Mouse (Mus musculus) hindbrain, embryonic 13.5 days (tissue): Measurements from ENCODE around the gene Cobl. TPM values are rescaled to one million over a fixed set of nuclear protein-coding genes. Genes with fewer than 3 reads are reported as not detected.

Experiments
- ATAC-seq: fragments of 200-750 bp; cut with Nextera tagmentation; 2 replicates; pipeline ENCODE4 v1.8.0; 2017; ENCODE audit warnings: moderate TSS enrichment; ENCODE audit not compliant: low FRiP score
- H3K27ac ChIP-seq: fragments of 300-500 bp; sonication (generic); 2 replicates; pipeline ENCODE4 v1.5.1; 2015; ENCODE audit warnings: inconsistent platforms, mild to moderate bottlenecking, moderate library complexity
- H3K27me3 ChIP-seq: fragments of 300-500 bp; sonication (generic); 2 replicates; pipeline ENCODE4 v1.6.1; 2015; ENCODE audit warnings: mild to moderate bottlenecking, inconsistent platforms
- H3K36me3 ChIP-seq: fragments of 300-500 bp; sonication (generic); 2 replicates; pipeline ENCODE4 v1.6.1; 2015; ENCODE audit warnings: mild to moderate bottlenecking, inconsistent platforms
- H3K4me1 ChIP-seq: fragments of 300-500 bp; sonication (generic); replicated peaks from 2 replicates; pipeline ENCODE4 v1.6.1; 2015; ENCODE audit warnings: inconsistent platforms
- H3K4me2 ChIP-seq: fragments of 300-500 bp; sonication (generic); 2 replicates; pipeline ENCODE4 v1.6.1; 2015; ENCODE audit warnings: inconsistent platforms, mild to moderate bottlenecking, moderate library complexity
- H3K4me3 ChIP-seq: fragments of 300-500 bp; sonication (generic); 2 replicates; pipeline ENCODE4 v1.5.1; 2015; ENCODE audit warnings: mild to moderate bottlenecking, inconsistent platforms
- H3K9ac ChIP-seq: fragments of 300-500 bp; sonication (generic); 2 replicates; pipeline ENCODE4 v1.6.1; 2015; ENCODE audit warnings: mild to moderate bottlenecking, inconsistent platforms
- H3K9me3 ChIP-seq: fragments of 300-500 bp; sonication (generic); 2 replicates; pipeline ENCODE4 v1.6.1; 2016; ENCODE audit warnings: inconsistent platforms
- WGBS: fragments of 180-500 bp; shearing (Covaris S2); methylation state at CpG from one replicate; pipeline ENCODE4 v1.1.7; 2015; 5-methylcytosine and 5-hydroxymethylcytosine counted together
- polyA plus RNA-seq: library from polyadenylated mRNA; unstranded; fragments of >200 nt; fragmentation: Nextera tagmentation; extraction: Ambion mirVana; gene quantifications from 2 replicates; pipeline ENCODE4 v1.2.1, GENCODE M21; 2015

Cobl gene
- polyA plus RNA-seq, 1 experiment from 2014 or later = 8.6 TPM

DNA sequence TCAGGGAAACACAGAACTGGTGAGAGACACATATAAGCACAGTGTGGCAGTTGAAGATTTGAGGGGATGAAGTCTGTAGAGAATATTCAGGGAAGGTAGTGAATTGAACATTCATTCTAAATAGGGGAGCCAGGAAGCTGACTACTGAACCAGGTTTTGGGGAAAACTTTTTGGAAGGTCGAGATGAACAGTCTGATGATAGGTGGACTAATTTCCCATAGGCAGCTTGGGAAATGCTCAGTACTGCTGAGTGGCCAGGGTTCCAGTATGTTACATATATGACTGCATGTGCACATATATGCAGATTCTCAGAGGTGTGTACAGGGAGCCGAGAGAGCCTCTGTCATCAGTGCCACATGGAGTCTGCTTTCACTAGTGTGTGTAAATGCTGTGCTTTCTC lies 190.5 kb downstream of the Cobl start:
- Histone ChIP-seq H3K27me3 (no peaks in the 10 kb centered on the region), H3K9me3 (no peaks in the 10 kb centered on the region), H3K4me3 (no peak overlapping the region), H3K27ac (no peak overlapping the region), H3K4me2 (no peak overlapping the region), H3K36me3 (no peaks in the 10 kb centered on the region), H3K4me1 (no peaks in the 10 kb centered on the region), H3K9ac (no peak overlapping the region)
- no peak for ATAC-seq
- 82% methylated on average over 2 of the region's 2 CpGs for whole genome bisulfite sequencing

GRCm38 (mm10) chr11:12273726-12274125 lies 191.0 kb downstream of the Cobl start:
- WGBS = 93% methylated on average over 6 of the region's 6 CpGs
- H3K27ac ChIP-seq = no peak overlapping the region

DNA sequence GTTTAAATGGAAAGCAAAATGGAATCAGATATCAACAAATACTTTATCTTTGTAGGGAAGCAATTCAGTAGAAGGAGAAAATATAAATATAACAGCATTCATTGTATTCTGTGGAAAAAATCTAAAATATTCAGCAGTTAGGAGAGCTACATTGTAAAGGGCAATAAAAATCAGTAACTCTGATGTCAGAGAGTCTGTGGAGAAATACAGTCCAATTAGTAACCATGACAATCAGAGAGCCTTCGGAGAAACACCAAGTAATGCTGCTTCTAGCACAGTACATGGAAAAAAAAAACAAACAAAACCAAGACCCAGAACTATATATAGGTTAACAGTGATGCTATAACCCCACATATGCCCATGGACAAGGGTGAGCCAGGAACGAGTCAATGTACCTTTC lies 206.3 kb downstream of the Cobl start:
- Histone ChIP-seq H3K4me3 (no peak overlapping the region), H3K4me2 (no peak overlapping the region), H3K27me3 (no peaks in the 10 kb centered on the region), H3K9ac (no peak overlapping the region), H3K9me3 (no peaks in the 10 kb centered on the region), H3K36me3 (no peaks in the 10 kb centered on the region), H3K27ac (no peak overlapping the region), H3K4me1 (peaks cover 11% of the 10 kb centered on the region; the same call in 1 of the 2 replicates)
- no peak for ATAC-seq
- 53% methylated on average over 2 of the region's 2 CpGs for WGBS

More at GRCm38 (mm10) chr11:12273726-12274125, 191.0 kb downstream of the Cobl start:
- H3K36me3 ChIP-seq = no peaks in the 10 kb centered on the region
- H3K4me2 ChIP-seq = no peak overlapping the region
- no peaks in the 10 kb centered on the region for H3K9me3 ChIP-seq
- H3K27me3 ChIP-seq = no peaks in the 10 kb centered on the region
- no peak overlapping the region for H3K9ac ChIP-seq
- no peaks in the 10 kb centered on the region for H3K4me1 ChIP-seq
- H3K4me3 ChIP-seq = no peak overlapping the region
- ATAC-seq = no peak

GRCm38 (mm10) chr11:12257324-12258118 lies 207.2 kb downstream of the Cobl start:
- no peaks in the 10 kb centered on the region for H3K27me3 ChIP-seq
- no peaks in the 10 kb centered on the region for H3K9me3 ChIP-seq
- ATAC-seq = 0 out of 2 replicates have a peak, but pooled peaks have one; percentile 22
- no peaks in the 10 kb centered on the region for H3K36me3 ChIP-seq
- peak overlapping the region; percentile 3; the same call in 1 of the 2 replicates for H3K27ac ChIP-seq
- no peak overlapping the region for H3K9ac ChIP-seq
- H3K4me3 ChIP-seq = no peak overlapping the region
- H3K4me1 ChIP-seq = peaks cover 11% of the 10 kb centered on the region; the same call in 1 of the 2 replicates
- 65% methylated on average over 5 of the region's 5 CpGs for WGBS
- no peak overlapping the region for H3K4me2 ChIP-seq

DNA sequence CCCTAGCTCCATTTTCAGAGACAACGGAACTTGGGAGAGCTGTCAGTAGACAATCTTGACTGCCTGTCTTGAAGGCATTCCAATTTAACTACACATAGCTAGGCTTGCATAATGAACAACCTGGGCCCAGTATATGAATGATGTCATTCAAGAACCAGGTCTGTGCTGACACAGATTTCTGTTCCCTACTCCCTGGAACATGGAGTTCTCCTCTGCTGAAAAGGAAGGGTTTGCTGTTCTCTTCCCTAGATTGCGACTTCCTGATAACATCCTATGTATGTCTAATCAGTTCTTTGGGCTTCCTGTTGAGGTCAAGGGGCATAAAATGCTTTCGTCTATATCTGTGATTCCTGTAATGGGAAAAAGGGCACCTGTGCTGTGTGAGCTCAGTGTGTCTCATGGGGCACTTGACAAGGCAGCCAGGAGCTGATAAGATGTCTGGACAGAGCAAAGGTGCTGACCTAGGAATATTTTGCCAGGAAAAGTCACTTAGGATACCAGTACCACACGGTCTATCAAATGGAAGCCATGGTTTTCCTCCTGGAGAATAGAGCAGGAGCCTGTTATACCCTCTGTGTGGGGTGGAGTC lies 219.3 kb downstream of the Cobl start:
- no peak overlapping the region for H3K27ac ChIP-seq
- no peaks in the 10 kb centered on the region for H3K4me1 ChIP-seq
- H3K36me3 ChIP-seq = no peaks in the 10 kb centered on the region
- no peak overlapping the region for H3K9ac ChIP-seq
- H3K4me2 ChIP-seq = no peak overlapping the region
- WGBS = 80% methylated on average over 4 of the region's 4 CpGs
- no peak overlapping the region for H3K4me3 ChIP-seq
- no peaks in the 10 kb centered on the region for H3K9me3 ChIP-seq
- no peak for ATAC-seq
- H3K27me3 ChIP-seq = no peaks in the 10 kb centered on the region

- H3K4me2 ChIP-seq = no peak overlapping the region
- 75% methylated on average over 1 of the region's 1 CpGs for WGBS
- H3K9me3 ChIP-seq = no peaks in the 10 kb centered on the region
- no peak overlapping the region for H3K4me3 ChIP-seq
- no peak overlapping the region for H3K9ac ChIP-seq
- no peak overlapping the region for H3K27ac ChIP-seq
- H3K36me3 ChIP-seq = no peaks in the 10 kb centered on the region
- 0 out of 2 replicates have a peak, but pooled peaks cover 12% of the 10 kb centered on the region for H3K4me1 ChIP-seq
- no peaks in the 10 kb centered on the region for H3K27me3 ChIP-seq
- no peak for ATAC-seq
These were observed 228.4 kb downstream of the Cobl start for GRCm38 (mm10) chr11:12236341-12236740.

DNA sequence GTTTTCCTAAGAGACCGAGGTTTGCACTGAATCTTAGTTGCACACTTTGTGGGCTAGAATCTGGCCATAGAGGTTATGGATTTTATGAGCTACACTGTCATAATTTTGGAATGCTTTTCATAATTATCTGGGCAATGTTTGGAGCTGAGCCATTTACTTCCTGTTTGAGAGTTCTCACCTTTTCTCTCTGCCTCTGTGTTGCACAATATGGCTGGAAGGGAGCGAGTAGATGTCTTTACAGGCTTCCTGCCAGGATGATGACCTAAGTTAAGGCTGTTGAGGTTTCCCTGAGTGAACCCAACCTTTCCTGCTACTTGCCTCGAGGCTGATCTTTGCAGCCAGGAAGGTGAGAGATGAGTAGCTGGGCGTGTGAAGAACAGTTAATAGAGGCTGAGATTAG lies 229.9 kb downstream of the Cobl start:
- Histone ChIP-seq H3K4me1 (0 out of 2 replicates have a peak, but pooled peaks cover 12% of the 10 kb centered on the region), H3K4me3 (no peak overlapping the region), H3K9me3 (no peaks in the 10 kb centered on the region), H3K4me2 (no peak overlapping the region), H3K36me3 (no peaks in the 10 kb centered on the region), H3K27ac (no peak overlapping the region), H3K27me3 (no peaks in the 10 kb centered on the region), H3K9ac (no peak overlapping the region)
- 86% methylated on average over 4 of the region's 4 CpGs for WGBS
- no peak for ATAC-seq

DNA sequence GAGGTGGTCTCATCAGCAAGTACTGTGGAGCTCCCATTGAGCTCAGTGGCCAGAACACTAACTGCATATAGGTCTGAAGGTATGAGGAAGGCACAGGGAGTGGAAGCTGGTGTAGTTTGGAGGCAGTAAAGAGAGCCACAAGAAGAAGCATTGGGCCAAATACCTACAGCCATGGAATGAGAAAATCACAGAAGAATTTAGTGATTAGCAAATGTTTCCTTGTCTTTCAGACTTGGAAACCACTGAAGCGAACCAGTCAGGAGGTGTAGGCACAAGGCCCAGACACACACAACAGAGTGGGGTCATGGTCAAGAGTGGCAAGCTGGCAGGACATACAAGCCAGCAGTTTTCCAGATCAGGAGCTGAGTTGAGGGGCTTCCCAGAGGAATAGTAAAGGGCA lies 230.6 kb downstream of the Cobl start:
- Histone ChIP-seq H3K36me3 (no peaks in the 10 kb centered on the region), H3K4me2 (no peak overlapping the region), H3K4me1 (peaks cover 18% of the 10 kb centered on the region; the same call in 1 of the 2 replicates), H3K4me3 (no peak overlapping the region), H3K27ac (no peak overlapping the region), H3K9ac (no peak overlapping the region), H3K9me3 (no peaks in the 10 kb centered on the region), H3K27me3 (no peaks in the 10 kb centered on the region)
- no peak for ATAC-seq
- WGBS = 83% methylated on average over 1 of the region's 1 CpGs

DNA sequence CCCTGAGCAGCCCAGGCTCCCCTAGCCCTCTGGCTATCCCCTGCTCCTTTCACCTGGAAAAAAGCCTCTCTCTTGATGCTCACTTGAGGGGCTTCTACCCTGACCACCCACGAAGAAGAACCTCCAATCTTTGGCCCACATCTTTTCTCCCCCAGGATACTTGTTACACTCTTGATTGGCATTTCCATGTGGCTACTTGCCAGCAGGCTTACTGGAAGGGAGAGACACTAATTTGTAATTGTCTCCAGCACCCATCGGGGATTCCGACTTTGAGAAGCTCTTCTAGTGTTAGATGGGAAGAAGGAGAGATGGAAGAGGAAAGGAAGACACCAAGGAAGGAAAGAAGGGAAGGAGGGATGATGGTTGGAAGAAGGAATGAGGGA lies 232.0 kb downstream of the Cobl start:
- H3K9me3 ChIP-seq = no peaks in the 10 kb centered on the region
- 72% methylated on average over 3 of the region's 3 CpGs for WGBS
- no peak for ATAC-seq

DNA sequence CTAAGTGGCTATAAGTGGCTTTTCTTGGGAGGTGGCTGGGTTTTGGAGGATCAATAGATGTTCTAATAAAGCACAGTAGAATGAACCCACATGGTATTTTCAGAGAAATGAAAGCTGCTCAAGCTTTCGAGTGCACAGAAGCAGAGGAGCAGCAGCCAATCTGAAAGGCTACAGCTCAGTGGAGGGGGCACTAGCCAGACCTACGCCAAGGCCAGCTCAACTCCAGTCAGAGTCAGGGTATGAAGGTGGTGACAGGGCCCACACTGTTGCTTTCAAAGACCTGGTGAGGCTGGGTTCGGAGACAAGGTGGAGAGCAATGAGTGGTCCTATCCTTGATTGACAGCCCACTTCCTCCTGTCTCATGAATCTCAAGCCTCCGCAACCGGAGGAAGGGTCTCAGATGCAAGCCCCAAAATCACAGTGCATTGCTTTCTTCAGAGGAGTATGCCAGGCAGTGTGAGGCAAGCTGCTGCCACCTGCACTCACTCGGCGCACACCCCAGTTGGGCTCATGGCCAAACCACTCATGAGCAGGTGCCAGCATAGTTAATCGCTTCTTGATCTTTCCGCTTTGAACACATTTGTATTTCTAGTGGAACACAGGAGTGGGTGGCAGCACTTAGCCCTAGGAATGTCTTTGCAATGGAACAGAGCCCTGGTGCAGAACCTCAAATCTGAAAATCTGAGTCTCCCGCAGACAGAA lies 232.6 kb downstream of the Cobl start:
- Histone ChIP-seq H3K9ac (no peak overlapping the region), H3K27me3 (no peaks in the 10 kb centered on the region), H3K27ac (0 out of 2 replicates have a peak overlapping the region, but pooled peaks have one; percentile 25), H3K4me2 (no peak overlapping the region), H3K4me3 (no peak overlapping the region), H3K36me3 (no peaks in the 10 kb centered on the region), H3K9me3 (no peaks in the 10 kb centered on the region), H3K4me1 (peaks cover 18% of the 10 kb centered on the region; the same call in 1 of the 2 replicates)
- WGBS = 81% methylated on average over 10 of the region's 10 CpGs
- ATAC-seq = peak; percentile 50

More for the DNA sequence above, 232.0 kb downstream of the Cobl start:
- Histone ChIP-seq H3K27ac (no peak overlapping the region), H3K4me3 (no peak overlapping the region), H3K27me3 (no peaks in the 10 kb centered on the region), H3K4me1 (peaks cover 18% of the 10 kb centered on the region; the same call in 1 of the 2 replicates), H3K36me3 (no peaks in the 10 kb centered on the region), H3K9ac (no peak overlapping the region), H3K4me2 (no peak overlapping the region)

DNA sequence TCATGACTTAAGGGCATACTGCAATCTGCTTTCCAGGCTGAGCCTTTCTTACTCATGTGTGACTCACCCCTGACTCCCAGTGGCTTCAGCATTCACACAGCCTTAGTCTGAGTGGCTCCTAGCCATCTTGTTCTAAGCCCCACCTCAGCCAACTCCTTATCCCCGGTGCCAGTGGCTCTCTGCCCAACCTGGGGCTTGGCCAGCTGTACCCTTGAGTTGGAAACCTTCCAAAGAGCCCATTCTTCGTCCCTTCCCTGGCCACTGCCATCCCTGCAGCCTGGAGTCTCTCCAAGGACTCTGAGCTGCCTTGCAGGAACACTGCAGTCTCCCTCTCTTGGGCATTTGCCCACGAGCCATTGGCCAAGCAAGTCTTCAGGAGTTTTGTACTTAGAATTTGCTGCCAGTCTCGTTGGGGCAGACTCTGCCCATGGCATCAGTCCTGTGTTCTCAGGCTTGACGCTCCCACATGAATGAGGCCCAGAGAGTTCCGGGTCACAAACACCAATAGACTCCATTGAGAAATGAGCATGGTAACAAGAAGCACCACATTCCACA lies 233.2 kb downstream of the Cobl start:
- Histone ChIP-seq H3K4me2 (no peak overlapping the region), H3K27me3 (no peaks in the 10 kb centered on the region), H3K27ac (0 out of 2 replicates have a peak overlapping the region, but pooled peaks have one; percentile 25), H3K36me3 (no peaks in the 10 kb centered on the region), H3K9ac (no peak overlapping the region), H3K4me1 (peaks cover 18% of the 10 kb centered on the region; the same call in 1 of the 2 replicates), H3K9me3 (no peaks in the 10 kb centered on the region), H3K4me3 (no peak overlapping the region)
- 65% methylated on average over 6 of the region's 6 CpGs for WGBS
- peak; percentile 88 for ATAC-seq

- H3K9ac ChIP-seq = no peak overlapping the region
- ATAC-seq = 0 out of 2 replicates have a peak, but pooled peaks have one; percentile 41
- 67% methylated on average over 7 of the region's 7 CpGs for WGBS
These were observed 235.3 kb downstream of the Cobl start for GRCm38 (mm10) chr11:12229411-12229810.

More at GRCm38 (mm10) chr11:12229411-12229810, 235.3 kb downstream of the Cobl start:
- H3K36me3 ChIP-seq = no peaks in the 10 kb centered on the region
- H3K27ac ChIP-seq = no peak overlapping the region
- H3K4me2 ChIP-seq = no peak overlapping the region
- H3K9me3 ChIP-seq = no peaks in the 10 kb centered on the region
- H3K4me1 ChIP-seq = peaks cover 18% of the 10 kb centered on the region; the same call in 1 of the 2 replicates
- no peaks in the 10 kb centered on the region for H3K27me3 ChIP-seq
- no peak overlapping the region for H3K4me3 ChIP-seq
